Mouse (Mus musculus) c-Kit-positive CD71-positive TER-119-positive erythroid progenitor cells, embryonic 14.5 days (primary cell): ENCODE measurements around the gene Bod1.
A peak's percentile ranks its signal among the peaks of the same experiment; 100 is the strongest.

Experiments
- DNase-seq: peaks from one replicate; pipeline ENCODE4 v3.0.0-alpha.2; 2013; ENCODE audit warnings: low spot score

Gene Bod1

GRCm38 (mm10) chr11:31669172-31669869 lies 2.4 kb downstream of the Bod1 start:
- DNase-seq = no peak

- DNase-seq = no peak
These were observed 7.5 kb downstream of the Bod1 start for GRCm38 (mm10) chr11:31664186-31664585.

- DNase-seq = no peak
These were observed 8.2 kb downstream of the Bod1 start for GRCm38 (mm10) chr11:31663501-31663900.

DNA sequence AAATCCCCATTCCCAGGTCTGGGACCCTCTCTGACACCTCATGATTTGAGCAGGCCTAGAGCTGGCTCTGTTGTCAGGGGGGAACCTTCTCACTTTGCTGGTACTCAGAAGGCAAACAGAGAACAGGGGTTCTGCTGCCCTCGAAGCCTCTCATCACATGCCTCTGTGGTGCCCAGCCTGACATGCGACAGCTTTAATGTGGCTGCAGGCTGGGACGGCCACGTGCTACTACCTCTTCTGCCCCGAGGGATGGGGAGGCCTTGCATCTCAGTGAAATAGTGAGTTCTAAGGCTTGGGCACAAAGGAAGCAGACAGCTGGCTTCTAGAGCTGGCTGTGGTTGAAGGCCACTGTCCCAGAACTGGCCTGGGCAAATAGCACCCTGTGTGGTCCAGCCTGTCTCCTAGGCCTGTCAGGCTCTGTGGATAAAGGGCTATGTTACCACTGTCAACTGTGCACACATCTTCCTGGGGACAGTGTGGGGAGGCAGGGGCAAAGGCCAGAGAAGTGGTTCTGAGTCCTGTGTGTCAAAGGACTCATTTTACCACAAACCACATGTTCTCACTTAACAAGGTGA lies 8.7 kb downstream of the Bod1 start:
- DNase-seq = no peak

DNA sequence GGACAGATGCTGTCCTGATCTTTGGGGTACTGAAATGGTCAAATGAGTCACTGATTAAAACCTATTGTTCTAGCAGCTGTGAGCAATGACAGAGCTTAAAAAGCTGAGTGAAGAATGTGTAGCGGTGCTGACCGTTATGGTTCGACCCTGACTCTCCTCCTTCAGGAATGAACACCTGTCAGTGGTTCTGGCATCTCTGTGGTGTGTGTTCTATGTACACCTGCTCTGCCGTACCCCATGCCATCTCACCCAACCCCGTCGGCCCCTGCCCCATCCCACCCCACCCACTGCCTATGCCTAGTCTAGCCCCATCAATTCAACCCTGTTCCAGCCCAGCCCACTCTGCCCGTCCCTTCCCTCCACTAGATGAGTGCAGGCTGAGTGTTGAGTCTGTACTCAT lies 9.5 kb downstream of the Bod1 start:
- DNase-seq = no peak

DNA sequence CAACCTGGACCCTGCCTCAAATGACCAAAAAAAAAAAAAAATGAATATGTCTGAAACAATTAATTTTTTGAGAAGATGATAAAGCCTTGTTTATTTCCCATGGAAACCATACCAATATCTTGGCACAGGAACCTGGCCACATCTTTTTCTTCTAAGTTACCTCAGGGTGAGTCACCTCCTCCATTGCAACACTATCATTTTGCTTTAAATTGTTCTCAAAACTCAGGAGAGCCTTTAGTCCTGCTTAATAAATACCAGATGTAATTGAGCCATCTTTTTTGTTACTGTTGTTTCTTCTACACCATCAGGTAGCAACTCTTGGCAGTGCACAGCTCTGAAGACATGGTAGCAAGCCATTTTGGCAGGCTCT lies 13.9 kb downstream of the Bod1 start:
- no peak for DNase-seq

- DNase-seq = no peak
These were observed 14.4 kb downstream of the Bod1 start for GRCm38 (mm10) chr11:31657168-31657805.

GRCm38 (mm10) chr11:31649507-31649906 lies 22.2 kb downstream of the Bod1 start:
- DNase-seq = no peak

- no peak for DNase-seq
These were observed 24.4 kb downstream of the Bod1 start for GRCm38 (mm10) chr11:31647268-31647667.

GRCm38 (mm10) chr11:31646571-31646970 lies 25.1 kb downstream of the Bod1 start:
- DNase-seq = no peak

DNA sequence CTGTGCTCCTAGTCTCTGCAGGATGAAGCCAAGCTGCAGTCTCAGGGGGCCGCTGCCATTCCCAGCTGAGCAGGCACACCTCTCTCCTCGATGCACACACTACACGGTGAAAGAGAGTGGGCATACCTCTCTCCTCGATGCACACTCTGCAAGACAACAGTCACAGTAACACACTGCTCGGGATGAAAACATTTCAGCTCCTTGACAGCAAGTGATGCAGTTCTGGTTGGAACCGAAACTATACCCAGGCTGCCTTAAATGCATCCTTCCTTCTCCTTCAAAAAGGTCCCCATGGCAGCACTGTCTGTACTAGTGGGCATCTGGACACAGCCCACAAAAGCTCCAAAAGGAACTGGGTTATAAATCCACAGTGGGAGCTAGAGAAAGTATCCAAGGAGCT lies 28.6 kb downstream of the Bod1 start:
- no peak for DNase-seq

GRCm38 (mm10) chr11:31641066-31641810 lies 30.4 kb downstream of the Bod1 start:
- DNase-seq = no peak

- DNase-seq = no peak
These were observed 31.5 kb downstream of the Bod1 start for GRCm38 (mm10) chr11:31640187-31640586.

DNA sequence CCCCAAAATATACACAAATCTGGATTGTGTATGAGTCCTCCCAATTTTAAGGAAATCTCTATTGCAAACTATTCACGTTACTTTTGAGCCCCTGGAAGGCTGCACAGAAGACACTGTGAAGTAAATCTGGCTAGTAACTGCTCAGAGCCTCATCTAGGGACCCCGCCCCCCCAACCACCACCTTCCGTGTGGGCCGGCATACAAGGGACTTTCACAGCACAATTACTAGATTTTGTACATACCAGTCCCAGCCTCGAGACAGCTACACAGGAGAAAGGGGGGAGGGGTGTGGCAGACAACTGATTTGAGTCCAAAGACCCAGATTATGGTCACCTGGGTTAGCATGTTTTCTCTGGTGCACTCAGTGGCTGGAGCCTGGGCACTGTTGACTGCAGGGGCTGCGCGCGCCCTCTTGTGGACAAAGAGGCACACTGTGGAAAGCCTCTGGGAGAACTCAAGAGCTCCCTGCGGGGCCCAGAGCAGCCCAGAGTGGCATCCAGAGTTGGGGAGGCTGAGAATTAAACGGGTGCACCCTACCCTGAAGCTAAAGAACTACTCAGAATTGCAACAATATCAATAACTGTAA lies 33.8 kb downstream of the Bod1 start:
- DNase-seq = peak; percentile 45

- no peak for DNase-seq
These were observed 43.0 kb downstream of the Bod1 start for GRCm38 (mm10) chr11:31628700-31629099.

DNA sequence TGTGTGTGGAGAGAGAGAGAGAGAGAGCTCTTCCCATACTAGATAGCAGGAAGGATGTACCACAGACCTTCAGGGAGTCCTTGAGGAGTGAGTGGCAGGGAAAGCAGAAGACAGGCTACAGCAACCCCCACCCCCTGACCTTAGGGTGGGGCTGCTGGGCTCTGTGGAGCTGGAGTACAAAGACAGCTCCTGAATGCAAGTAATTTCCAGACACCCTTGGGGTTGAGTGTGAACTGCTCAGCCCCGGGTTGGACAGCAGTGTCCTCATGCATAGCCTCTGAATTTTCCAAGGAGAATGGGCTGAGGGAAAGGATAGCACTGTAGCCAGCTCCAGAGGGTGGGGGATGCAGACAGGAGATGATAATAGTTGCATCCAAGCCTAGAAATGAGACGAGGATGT lies 50.9 kb downstream of the Bod1 start:
- no peak for DNase-seq

DNA sequence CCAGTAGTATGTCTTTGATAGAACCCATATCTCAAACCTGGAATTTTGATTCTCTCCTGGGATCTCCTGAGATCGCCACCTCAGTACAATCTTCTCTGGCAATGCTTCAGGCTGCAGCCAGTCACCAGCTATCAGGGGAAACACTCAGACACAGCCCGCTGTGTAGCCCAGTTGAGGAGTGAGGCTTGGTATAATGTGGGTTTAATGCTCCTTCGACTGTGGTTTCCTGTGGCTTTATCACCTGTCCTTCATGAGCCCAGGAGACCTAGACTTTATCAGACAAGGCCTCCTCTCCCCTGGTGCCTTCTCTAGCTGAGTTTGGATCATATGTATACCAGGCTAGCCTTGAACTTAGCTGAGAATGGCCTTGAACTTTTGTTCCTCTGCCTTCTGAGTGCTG lies 53.9 kb downstream of the Bod1 start:
- no peak for DNase-seq

GRCm38 (mm10) chr11:31617236-31617635 lies 54.4 kb downstream of the Bod1 start:
- DNase-seq = no peak

DNA sequence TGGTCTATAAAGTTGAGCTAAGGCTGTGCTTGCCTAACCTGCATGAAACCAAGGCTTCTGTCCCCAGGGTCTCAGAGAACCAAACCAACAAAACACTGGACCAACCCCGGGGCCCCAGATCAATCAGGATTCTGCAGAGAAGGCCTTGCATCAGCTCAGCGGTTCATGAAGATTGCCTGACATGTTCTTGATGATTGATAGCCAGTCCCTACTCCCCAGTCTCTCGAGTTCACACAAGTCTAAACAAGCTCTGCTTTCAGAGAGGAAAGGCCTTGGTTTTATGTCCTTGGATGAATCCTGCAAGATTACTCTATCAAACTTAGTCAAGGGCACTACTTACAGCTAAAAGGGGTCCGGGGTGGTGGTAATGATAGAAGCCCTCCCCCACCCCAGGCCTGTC lies 55.0 kb downstream of the Bod1 start:
- DNase-seq = no peak
